Comparison of ENCODE assay signal across 8 mouse cellular contexts in genomic region chr19:56976962-56977948, GRCm38 (mm10). TPM values are rescaled to one million over a fixed set of nuclear protein-coding genes. Genes with fewer than 3 reads are reported as not detected.
DNase-seq lines count a peak whose midpoint lies in the region; ATAC-seq and TF ChIP-seq lines count a peak whose summit lies in the region.

No protein-coding gene starts in this region.

- no peak overlapping the region for H3K27ac ChIP-seq in forebrain, embryonic 13.5 days
- H3K27ac ChIP-seq in forebrain, embryonic 12.5 days = no peak overlapping the region
- H3K27ac ChIP-seq in gastrocnemius, adult 2 months = peak overlapping the region; percentile 73
- H3K27ac ChIP-seq in hindbrain, postnatal 0 days = peak overlapping the region; percentile 77
- H3K27ac ChIP-seq in limb, embryonic 14.5 days (replicated peaks; ENCODE audit: low read depth, low read length) = 0 out of 2 replicates have a peak overlapping the region, but pooled peaks have one; percentile 2

- H3K4me3 ChIP-seq in forebrain, embryonic 13.5 days = no peak overlapping the region
- H3K4me3 ChIP-seq in forebrain, embryonic 12.5 days (replicated peaks) = no peak overlapping the region
- peak overlapping the region; percentile 15; the same call in 1 of the 2 replicates for H3K4me3 ChIP-seq in gastrocnemius, adult 2 months
- no peak overlapping the region for H3K4me3 ChIP-seq in hindbrain, postnatal 0 days (ENCODE audit: low read length)
- no peak overlapping the region for H3K4me3 ChIP-seq in limb, embryonic 14.5 days (replicated peaks; ENCODE audit: low read length)
- H3K4me3 ChIP-seq in myocyte = no peak overlapping the region

- TF ChIP-seq POLR2A in brain, embryonic 14.5 days (IDR thresholded peaks at IDR 0.05; ENCODE audit: borderline replicate concordance, extremely low read depth, insufficient read depth, insufficient read length, poor library complexity, severe bottlenecking) = no peak
- TF ChIP-seq POLR2A in limb, embryonic 14.5 days (IDR thresholded peaks at IDR 0.05; ENCODE audit: borderline replicate concordance, extremely low read depth, insufficient read depth, insufficient read length) = no peak
- TF ChIP-seq POLR2A in myocyte (IDR thresholded peaks at IDR 0.05; ENCODE audit: insufficient read length, low read depth) = peak; percentile 43

- H3K4me2 ChIP-seq in forebrain, embryonic 13.5 days = no peak overlapping the region
- no peak overlapping the region for H3K4me2 ChIP-seq in forebrain, embryonic 12.5 days
- no peak overlapping the region for H3K4me2 ChIP-seq in hindbrain, postnatal 0 days (ENCODE audit: low read depth, low read length)
- no peak overlapping the region for H3K4me2 ChIP-seq in limb, embryonic 14.5 days (replicated peaks; ENCODE audit: low read depth, low read length, severe bottlenecking)
- peak overlapping the region; percentile 71 for H3K4me2 ChIP-seq in myocyte (ENCODE audit: low read depth)

- ATAC-seq in forebrain, embryonic 13.5 days = peak; percentile 48; the same call in 1 of the 2 replicates
- no peak for ATAC-seq in forebrain, embryonic 12.5 days (ENCODE audit: low FRiP score)
- peak; percentile 77 for ATAC-seq in hindbrain, postnatal 0 days
- ATAC-seq in limb, embryonic 14.5 days (ENCODE audit: low FRiP score, low read depth) = no peak
- no peak for ATAC-seq in inflammation-experienced regulatory T-cells, adult 6 months

- intact Hi-C loops in gastrocnemius, adult 2 months (cut with DNase I) = no loop called here

- H3ac ChIP-seq in myocyte (ENCODE audit: control insufficient read depth, insufficient read length) = no peak overlapping the region

- no peaks in the 10 kb centered on the region for H3K36me3 ChIP-seq in forebrain, embryonic 13.5 days (ENCODE audit: poor library complexity, severe bottlenecking)
- H3K36me3 ChIP-seq in forebrain, embryonic 12.5 days (replicated peaks) = no peaks in the 10 kb centered on the region
- H3K36me3 ChIP-seq in hindbrain, postnatal 0 days (ENCODE audit: insufficient read depth, low read length) = no peaks in the 10 kb centered on the region
- no peaks in the 10 kb centered on the region for H3K36me3 ChIP-seq in limb, embryonic 14.5 days (ENCODE audit: control insufficient read depth, insufficient read depth, low read length)
- H3K36me3 ChIP-seq in myocyte (ENCODE audit: control insufficient read depth, insufficient read depth) = no peaks in the 10 kb centered on the region

- H3K27me3 ChIP-seq in forebrain, embryonic 13.5 days = no peaks in the 10 kb centered on the region
- no peaks in the 10 kb centered on the region for H3K27me3 ChIP-seq in forebrain, embryonic 12.5 days
- no peaks in the 10 kb centered on the region for H3K27me3 ChIP-seq in hindbrain, postnatal 0 days (ENCODE audit: insufficient read depth, low read length)
- H3K27me3 ChIP-seq in limb, embryonic 14.5 days (ENCODE audit: control insufficient read depth, insufficient read depth, low read length) = no peaks in the 10 kb centered on the region
- no peaks in the 10 kb centered on the region for H3K27me3 ChIP-seq in myocyte (ENCODE audit: control insufficient read depth, insufficient read depth, insufficient read length)

- no peaks in the 10 kb centered on the region for H3K4me1 ChIP-seq in forebrain, embryonic 13.5 days
- H3K4me1 ChIP-seq in forebrain, embryonic 12.5 days = 0 out of 2 replicates have a peak, but pooled peaks cover 2% of the 10 kb centered on the region
- no peaks in the 10 kb centered on the region for H3K4me1 ChIP-seq in hindbrain, postnatal 0 days (ENCODE audit: insufficient read depth, low read length)
- no peaks in the 10 kb centered on the region for H3K4me1 ChIP-seq in limb, embryonic 14.5 days (ENCODE audit: control insufficient read depth, insufficient read depth, low read length)

- H3K79me2 ChIP-seq in myocyte (ENCODE audit: control insufficient read depth, insufficient read depth) = no peaks in the 10 kb centered on the region

- 68% methylated on average over 19 of the region's 19 CpGs for WGBS in forebrain, embryonic 13.5 days
- WGBS in forebrain, embryonic 12.5 days = 75% methylated on average over 19 of the region's 19 CpGs
- WGBS in hindbrain, postnatal 0 days = 46% methylated on average over 19 of the region's 19 CpGs
- 63% methylated on average over 19 of the region's 19 CpGs for WGBS in limb, embryonic 14.5 days

- peak; percentile 70 for DNase-seq in brain, embryonic 14.5 days (ENCODE audit: low read depth)
- peak; percentile 78 for DNase-seq in gastrocnemius, adult 2 months
- DNase-seq in hindbrain, postnatal 0 days (ENCODE audit: low spot score) = peak; percentile 63
- no peak for DNase-seq in limb, embryonic 14.5 days (ENCODE audit: low spot score)

- no peaks in the 10 kb centered on the region for H3K9me3 ChIP-seq in forebrain, embryonic 13.5 days (replicated peaks)
- no peaks in the 10 kb centered on the region for H3K9me3 ChIP-seq in forebrain, embryonic 12.5 days
- H3K9me3 ChIP-seq in hindbrain, postnatal 0 days (ENCODE audit: low read length) = no peaks in the 10 kb centered on the region
- no peaks in the 10 kb centered on the region for H3K9me3 ChIP-seq in limb, embryonic 14.5 days (ENCODE audit: control insufficient read depth, low read length)

- TF ChIP-seq CTCF in brain, embryonic 14.5 days (IDR thresholded peaks at IDR 0.05; ENCODE audit: borderline replicate concordance, extremely low read depth, insufficient read depth, insufficient read length) = no peak
- no peak for TF ChIP-seq CTCF in gastrocnemius, adult 2 months (IDR thresholded peaks at IDR 0.05)
- no peak for TF ChIP-seq CTCF in hindbrain, postnatal 0 days (IDR thresholded peaks at IDR 0.05; ENCODE audit: low read depth)

- H3K9ac ChIP-seq in forebrain, embryonic 13.5 days = no peak overlapping the region
- H3K9ac ChIP-seq in forebrain, embryonic 12.5 days = no peak overlapping the region
- H3K9ac ChIP-seq in hindbrain, postnatal 0 days (replicated peaks; ENCODE audit: low read length) = no peak overlapping the region
- H3K9ac ChIP-seq in limb, embryonic 14.5 days (ENCODE audit: low read depth, low read length, severe bottlenecking) = no peak overlapping the region

TF ChIP-seq in myocyte, 11 proteins besides CTCF, POLR2A, EP300 and RAD21:
- TF ChIP-seq USF1 (IDR thresholded peaks at IDR 0.05; ENCODE audit: low read depth) = no peak
- TF ChIP-seq MAX (IDR thresholded peaks at IDR 0.05; ENCODE audit: low read depth) = no peak
- TF ChIP-seq POLR2AphosphoS2 (IDR thresholded peaks at IDR 0.05; ENCODE audit: insufficient read length, low read depth) = peak; percentile 41
- TF ChIP-seq REST (IDR thresholded peaks at IDR 0.05; ENCODE audit: insufficient read depth, insufficient read length) = no peak
- TF ChIP-seq CEBPB (IDR thresholded peaks at IDR 0.05; ENCODE audit: insufficient read depth, poor library complexity, severe bottlenecking) = peak; percentile 98
- peak; percentile 10 for TF ChIP-seq TCF12 (IDR thresholded peaks at IDR 0.05; ENCODE audit: insufficient read depth, poor library complexity, severe bottlenecking)
- TF ChIP-seq MYOD1 (IDR thresholded peaks at IDR 0.05; ENCODE audit: control insufficient read depth in 1 of 3, insufficient read length in 2 of 3, low read depth in 2 of 3) = peak; percentile 17 to 83 (median 63)
- peak in 2 of 3 experiments; percentile 56 to 83 for TF ChIP-seq MYOG (IDR thresholded peaks at IDR 0.05; ENCODE audit: control insufficient read depth in 1 of 3, insufficient read depth in 1 of 3, insufficient read length in 2 of 3, low read depth in 2 of 3)
- TF ChIP-seq SRF (IDR thresholded peaks at IDR 0.05; ENCODE audit: control insufficient read depth, insufficient read length, low read depth) = no peak
- TF ChIP-seq E2F4 (IDR thresholded peaks at IDR 0.05; ENCODE audit: insufficient read depth) = no peak
- TF ChIP-seq TCF3 (IDR thresholded peaks at IDR 0.05; ENCODE audit: insufficient read length, low read depth) = no peak

RNA-seq across cellular contexts. Expression of gene Afap1l2, which starts 30.8 kb away (rescaled TPM):
- polyA plus RNA-seq in forebrain, embryonic 13.5 days (2015; fragmentation: Nextera tagmentation; extraction: Ambion mirVana) = 2.7 and 2.8 TPM in 2 replicates
- 2.7 and 3.2 TPM in 2 replicates for polyA plus RNA-seq in forebrain, embryonic 12.5 days (2016; fragmentation: Nextera tagmentation; extraction: Ambion mirVana)
- polyA plus RNA-seq in brain, embryonic 14.5 days (2012; rRNA removed) = 3.6 and 7.8 TPM in 2 replicates
- 1 to 10 TPM; 1.6 TPM for total RNA-seq in gastrocnemius, adult 2 months (2021)
- 20.8 and 22.7 TPM in 2 replicates for total RNA-seq in hindbrain, postnatal 0 days (2014; rRNA removed)
- 12.3 and 12.9 TPM in 2 replicates for polyA plus RNA-seq in hindbrain, postnatal 0 days (2015; fragmentation: Nextera tagmentation; extraction: Ambion mirVana)
- polyA plus RNA-seq in limb, embryonic 14.5 days (2012; rRNA removed) = 6.8 and 7.0 TPM in 2 replicates
- 6.8 and 9.2 TPM in 2 replicates for polyA plus RNA-seq in limb, embryonic 14.5 days (2014; fragmentation: Nextera tagmentation; extraction: Ambion mirVana)
- polyA plus RNA-seq in myocyte (2012; fragmentation: generic; extraction: Trizol) = 15.2 TPM
- not detected for polyA plus RNA-seq in inflammation-experienced regulatory T-cells, adult 6 months (2017; shearing (Covaris generic))

Comparison
In these comparisons a context has a peak if more than half of its experiments do, and no peak if none do; other contexts are left out.
1. ATAC-seq: peak in forebrain, embryonic 13.5 days (single experiment) and hindbrain, postnatal 0 days (single experiment); none in forebrain, embryonic 12.5 days (single experiment), limb, embryonic 14.5 days (single experiment) and inflammation-experienced regulatory T-cells, adult 6 months (single experiment).
2. H3K27ac ChIP-seq: peak in gastrocnemius, adult 2 months (single experiment), hindbrain, postnatal 0 days (single experiment) and limb, embryonic 14.5 days (single experiment); none in forebrain, embryonic 13.5 days (single experiment) and forebrain, embryonic 12.5 days (single experiment).